Mouse (Mus musculus) MEL (cell line): ENCODE measurements around the gene Calml3.

Source experiments
- BHLHE40 ChIP-seq: IDR thresholded peaks from 2 replicates; pipeline ENCODE4 v1.6.1; 2012; ENCODE audit warnings: low read depth, mild to moderate bottlenecking, inconsistent platforms, low read length, improper control_type of control experiment, borderline replicate concordance
- CHD2 ChIP-seq: IDR thresholded peaks from 2 replicates; pipeline ENCODE4 v1.6.1; 2011; ENCODE audit warnings: low read length, improper control_type of control experiment
- CTCF ChIP-seq, 3 experiments: IDR thresholded peaks in 2 of 3; conservative IDR thresholded peaks in 1 of 3; 2 replicates each; pipeline ENCODE4 v1.5.1; 2011 to 2012; ENCODE audit warnings: low read length in 3 of 3, low read depth in 2 of 3, mild to moderate bottlenecking in 2 of 3, improper control_type of control experiment in 1 of 3, inconsistent platforms in 1 of 3, mixed read lengths in 1 of 3, moderate library complexity in 1 of 3; ENCODE audit not compliant: control insufficient read depth in 1 of 3, insufficient read depth in 1 of 3, poor library complexity in 1 of 3, severe bottlenecking in 1 of 3
- ZC3H11A ChIP-seq: IDR thresholded peaks from 2 replicates; pipeline ENCODE4 v1.6.1; 2012; ENCODE audit warnings: low read depth, mild to moderate bottlenecking, inconsistent platforms, low read length, improper control_type of control experiment

GRCm38 (mm10) chr13:3773149-3773688 is 30.9 kb downstream of the Calml3 start:
- TF ChIP-seq BHLHE40 (no peak), CTCF (IDR thresholded peaks at IDR 0.05 in 2 of 3, conservative IDR thresholded peaks at IDR 0.05 in 1 of 3; ENCODE audit: control insufficient read depth in 1 of 3, insufficient read depth in 1 of 3, low read depth in 2 of 3, low read length in 3 of 3, poor library complexity in 1 of 3, severe bottlenecking in 1 of 3) (no peak), CHD2 (no peak), ZC3H11A (no peak)
